Mouse (Mus musculus) urinary bladder, adult 2 months (tissue): ENCODE data around the gene Ccnb1ip1. TPM values are rescaled to one million over a fixed set of nuclear protein-coding genes. Genes with fewer than 3 reads are reported as not detected.
A peak's percentile ranks its signal among the peaks of the same experiment; 100 is the strongest.
"Not testable (repeated sequence)": the region's sequence is repeated elsewhere in the genome, so short reads cannot be mapped to it uniquely, and the experiment has no call there.

ENCODE experiments used
- DNase-seq: peaks from one replicate; pipeline ENCODE4 v3.0.0; 2022; ENCODE audit warnings: low spot score
- polyA plus RNA-seq: library from polyadenylated mRNA; depleted of rRNA; stranded (reverse); fragments of >200 nt; gene quantifications from 2 replicates; pipeline ENCODE4 v1.2.3, GENCODE M21; 2012; rRNA removed

Ccnb1ip1 gene
- polyA plus RNA-seq: not detected in 2 replicates

GRCm38 (mm10) chr14:50807487-50808072, at the start of gene Ccnb1ip1, which contains the start of gene Parp2:
TSS of gene Ccnb1ip1 (minus strand) at chr14:50807732.
TSS of gene Parp2 (plus strand) at chr14:50807841.
- peak; percentile 91 for DNase-seq

- DNase-seq: no peak
Measured at GRCm38 (mm10) chr14:50855788-50856187, 48.3 kb upstream of the Ccnb1ip1 start.

GRCm38 (mm10) chr14:50837236-50837635, 29.7 kb upstream of the Ccnb1ip1 start:
- DNase-seq: no peak

- no peak for DNase-seq
Measured at GRCm38 (mm10) chr14:50834435-50834834, 26.9 kb upstream of the Ccnb1ip1 start.

GRCm38 (mm10) chr14:50833964-50834363, 26.4 kb upstream of the Ccnb1ip1 start:
- DNase-seq: no peak

- no peak for DNase-seq
Measured at GRCm38 (mm10) chr14:50829878-50830277, 22.3 kb upstream of the Ccnb1ip1 start.

- DNase-seq: no peak
Measured at GRCm38 (mm10) chr14:50826579-50826978, 19.0 kb upstream of the Ccnb1ip1 start.

- no peak for DNase-seq
Measured at GRCm38 (mm10) chr14:50824219-50824618, 16.7 kb upstream of the Ccnb1ip1 start.

- DNase-seq: no peak
Measured at GRCm38 (mm10) chr14:50823240-50823639, 15.7 kb upstream of the Ccnb1ip1 start.

GRCm38 (mm10) chr14:50813060-50813459, 5.5 kb upstream of the Ccnb1ip1 start:
- DNase-seq: no peak

GRCm38 (mm10) chr14:50806469-50806868, 1.1 kb downstream of the Ccnb1ip1 start:
- DNase-seq: not testable (repeated sequence)

- no peak for DNase-seq
Measured at GRCm38 (mm10) chr14:50804683-50805082, 2.8 kb downstream of the Ccnb1ip1 start.

GRCm38 (mm10) chr14:50802843-50803562, 4.5 kb downstream of the Ccnb1ip1 start:
- DNase-seq: no peak

- DNase-seq: no peak
Measured at GRCm38 (mm10) chr14:50802441-50802840, 5.1 kb downstream of the Ccnb1ip1 start.

- no peak for DNase-seq
Measured at GRCm38 (mm10) chr14:50799502-50800259, 7.9 kb downstream of the Ccnb1ip1 start.

GRCm38 (mm10) chr14:50798512-50798911, 9.0 kb downstream of the Ccnb1ip1 start:
- no peak for DNase-seq

- DNase-seq: no peak
Measured at GRCm38 (mm10) chr14:50796464-50796863, 11.1 kb downstream of the Ccnb1ip1 start.

- no peak for DNase-seq
Measured at GRCm38 (mm10) chr14:50795965-50796364, 11.6 kb downstream of the Ccnb1ip1 start.

- no peak for DNase-seq
Measured at GRCm38 (mm10) chr14:50795261-50795935, 12.1 kb downstream of the Ccnb1ip1 start.

GRCm38 (mm10) chr14:50788157-50788556, 19.4 kb downstream of the Ccnb1ip1 start:
- no peak for DNase-seq

GRCm38 (mm10) chr14:50785251-50785637, 22.3 kb downstream of the Ccnb1ip1 start, which contains the start of gene Ttc5:
TSS of gene Ttc5 (minus strand) at chr14:50785519.
- DNase-seq: peak; percentile 83
